Mouse (Mus musculus): ENCODE results near the gene Clip3. TPM values are rescaled to one million over a fixed set of nuclear protein-coding genes. Genes with fewer than 3 reads are reported as not detected.

The Clip3 gene
- polyA plus RNA-seq, 1 experiment from 2014 or later, result 100 TPM

GRCm38 (mm10) chr7:30326427-30326826 is 34.9 kb downstream of the Clip3 start:
- Histone ChIP-seq H3K4me2 (ENCODE audit: low read depth) (no peak overlapping the region), H3K27ac (ENCODE audit: low read depth, low read length) (no peak overlapping the region), H3K4me1 (ENCODE audit: control insufficient read depth, insufficient read depth, low read length) (0 out of 2 replicates have a peak, but pooled peaks cover 6% of the 10 kb centered on the region), H3K9ac (ENCODE audit: low read length) (no peak overlapping the region), H3K4me3 (ENCODE audit: low read depth, low read length) (no peak overlapping the region), H3K27me3 (ENCODE audit: control insufficient read depth, insufficient read depth, low read length) (no peaks in the 10 kb centered on the region), H3K9me3 (ENCODE audit: control insufficient read depth, low read length) (no peaks in the 10 kb centered on the region), H3K36me3 (ENCODE audit: control insufficient read depth, insufficient read depth, low read length) (no peaks in the 10 kb centered on the region)
- no peak for DNase-seq (ENCODE audit: low spot score)
- ATAC-seq (ENCODE audit: insufficient read depth, low FRiP score, low TSS enrichment), result no peak

GRCm38 (mm10) chr7:30327140-30327539 is 35.6 kb downstream of the Clip3 start:
- no peak overlapping the region for H3K4me2 ChIP-seq (ENCODE audit: low read depth)
- H3K27me3 ChIP-seq (ENCODE audit: control insufficient read depth, insufficient read depth, low read length), result no peaks in the 10 kb centered on the region
- ATAC-seq (ENCODE audit: insufficient read depth, low FRiP score, low TSS enrichment), result no peak
- no peak overlapping the region for H3K27ac ChIP-seq (ENCODE audit: low read depth, low read length)
- no peaks in the 10 kb centered on the region for H3K36me3 ChIP-seq (ENCODE audit: control insufficient read depth, insufficient read depth, low read length)
- no peak for DNase-seq (ENCODE audit: low spot score)
- H3K9me3 ChIP-seq (ENCODE audit: control insufficient read depth, low read length), result no peaks in the 10 kb centered on the region
- H3K4me1 ChIP-seq (ENCODE audit: control insufficient read depth, insufficient read depth, low read length), result 0 out of 2 replicates have a peak, but pooled peaks cover 6% of the 10 kb centered on the region
- no peak overlapping the region for H3K9ac ChIP-seq (ENCODE audit: low read length)
- H3K4me3 ChIP-seq (ENCODE audit: low read depth, low read length), result no peak overlapping the region
- 58% methylated on average over 15 of the region's 15 CpGs for WGBS

GRCm38 (mm10) chr7:30328379-30328778 is 36.9 kb downstream of the Clip3 start:
- Histone ChIP-seq H3K27me3 (ENCODE audit: control insufficient read depth, insufficient read depth, low read length) (no peaks in the 10 kb centered on the region), H3K27ac (ENCODE audit: low read depth, low read length) (no peak overlapping the region), H3K9ac (ENCODE audit: low read length) (no peak overlapping the region), H3K36me3 (ENCODE audit: control insufficient read depth, insufficient read depth, low read length) (no peaks in the 10 kb centered on the region), H3K4me2 (ENCODE audit: low read depth) (no peak overlapping the region), H3K9me3 (ENCODE audit: control insufficient read depth, low read length) (no peaks in the 10 kb centered on the region), H3K4me1 (ENCODE audit: control insufficient read depth, insufficient read depth, low read length) (no peaks in the 10 kb centered on the region), H3K4me3 (ENCODE audit: low read depth, low read length) (no peak overlapping the region)
- WGBS, result 34% methylated on average over 10 of the region's 10 CpGs
- DNase-seq (ENCODE audit: low spot score) (no peak), ATAC-seq (ENCODE audit: insufficient read depth, low FRiP score, low TSS enrichment) (no peak)

GRCm38 (mm10) chr7:30331887-30332286 is 40.4 kb downstream of the Clip3 start:
- Histone ChIP-seq H3K9ac (ENCODE audit: low read length) (no peak overlapping the region), H3K4me2 (ENCODE audit: low read depth) (peak overlapping the region; percentile 41), H3K27ac (ENCODE audit: low read depth, low read length) (no peak overlapping the region), H3K27me3 (ENCODE audit: control insufficient read depth, insufficient read depth, low read length) (no peaks in the 10 kb centered on the region), H3K36me3 (ENCODE audit: control insufficient read depth, insufficient read depth, low read length) (no peaks in the 10 kb centered on the region), H3K9me3 (ENCODE audit: control insufficient read depth, low read length) (no peaks in the 10 kb centered on the region), H3K4me3 (ENCODE audit: low read depth, low read length) (peak overlapping the region; percentile 10; the same call in 1 of the 2 replicates), H3K4me1 (ENCODE audit: control insufficient read depth, insufficient read depth, low read length) (no peaks in the 10 kb centered on the region)
- ATAC-seq (ENCODE audit: insufficient read depth, low FRiP score, low TSS enrichment) (peak; percentile 92), DNase-seq (ENCODE audit: low spot score) (peak; percentile 86)
- WGBS, result 7% methylated on average over 13 of the region's 13 CpGs

- Histone ChIP-seq H3K4me2 (ENCODE audit: low read depth) (no peak overlapping the region), H3K27ac (ENCODE audit: low read depth, low read length) (no peak overlapping the region), H3K36me3 (ENCODE audit: control insufficient read depth, insufficient read depth, low read length) (no peaks in the 10 kb centered on the region), H3K9me3 (ENCODE audit: control insufficient read depth, low read length) (no peaks in the 10 kb centered on the region), H3K27me3 (ENCODE audit: control insufficient read depth, insufficient read depth, low read length) (no peaks in the 10 kb centered on the region), H3K9ac (ENCODE audit: low read length) (no peak overlapping the region; the same call in 1 of the 2 replicates), H3K4me1 (ENCODE audit: control insufficient read depth, insufficient read depth, low read length) (no peaks in the 10 kb centered on the region), H3K4me3 (ENCODE audit: low read depth, low read length) (no peak overlapping the region)
- no peak for ATAC-seq (ENCODE audit: insufficient read depth, low FRiP score, low TSS enrichment)
- WGBS, result 64% methylated on average over 18 of the region's 18 CpGs
- DNase-seq (ENCODE audit: low spot score), result no peak
These were observed 41.2 kb downstream of the Clip3 start for GRCm38 (mm10) chr7:30332622-30333259.

GRCm38 (mm10) chr7:30333436-30333835 is 41.9 kb downstream of the Clip3 start:
- Histone ChIP-seq H3K4me2 (ENCODE audit: low read depth) (no peak overlapping the region), H3K36me3 (ENCODE audit: control insufficient read depth, insufficient read depth, low read length) (no peaks in the 10 kb centered on the region), H3K4me1 (ENCODE audit: control insufficient read depth, insufficient read depth, low read length) (no peaks in the 10 kb centered on the region), H3K9me3 (ENCODE audit: control insufficient read depth, low read length) (no peaks in the 10 kb centered on the region), H3K4me3 (ENCODE audit: low read depth, low read length) (no peak overlapping the region), H3K27me3 (ENCODE audit: control insufficient read depth, insufficient read depth, low read length) (no peaks in the 10 kb centered on the region), H3K27ac (ENCODE audit: low read depth, low read length) (no peak overlapping the region), H3K9ac (ENCODE audit: low read length) (no peak overlapping the region)
- ATAC-seq (ENCODE audit: insufficient read depth, low FRiP score, low TSS enrichment) (no peak), DNase-seq (ENCODE audit: low spot score) (no peak)
- WGBS, result 80% methylated on average over 4 of the region's 4 CpGs

- H3K4me2 ChIP-seq (ENCODE audit: low read depth), result no peak overlapping the region
- no peaks in the 10 kb centered on the region for H3K27me3 ChIP-seq (ENCODE audit: control insufficient read depth, insufficient read depth, low read length)
- H3K27ac ChIP-seq (ENCODE audit: low read depth, low read length), result no peak overlapping the region
- no peaks in the 10 kb centered on the region for H3K4me1 ChIP-seq (ENCODE audit: control insufficient read depth, insufficient read depth, low read length)
- no peak overlapping the region for H3K4me3 ChIP-seq (ENCODE audit: low read depth, low read length)
- no peak for DNase-seq (ENCODE audit: low spot score)
- no peak overlapping the region for H3K9ac ChIP-seq (ENCODE audit: low read length)
- ATAC-seq (ENCODE audit: insufficient read depth, low FRiP score, low TSS enrichment), result no peak
- H3K9me3 ChIP-seq (ENCODE audit: control insufficient read depth, low read length), result no peaks in the 10 kb centered on the region
- H3K36me3 ChIP-seq (ENCODE audit: control insufficient read depth, insufficient read depth, low read length), result no peaks in the 10 kb centered on the region
- 67% methylated on average over 5 of the region's 5 CpGs for WGBS
These were observed 43.0 kb downstream of the Clip3 start for GRCm38 (mm10) chr7:30334563-30334962.

- Histone ChIP-seq H3K9me3 (ENCODE audit: control insufficient read depth, low read length) (no peaks in the 10 kb centered on the region), H3K4me1 (ENCODE audit: control insufficient read depth, insufficient read depth, low read length) (no peaks in the 10 kb centered on the region), H3K4me2 (ENCODE audit: low read depth) (no peak overlapping the region), H3K27ac (ENCODE audit: low read depth, low read length) (no peak overlapping the region), H3K9ac (ENCODE audit: low read length) (no peak overlapping the region), H3K4me3 (ENCODE audit: low read depth, low read length) (no peak overlapping the region), H3K27me3 (ENCODE audit: control insufficient read depth, insufficient read depth, low read length) (no peaks in the 10 kb centered on the region), H3K36me3 (ENCODE audit: control insufficient read depth, insufficient read depth, low read length) (no peaks in the 10 kb centered on the region)
- DNase-seq (ENCODE audit: low spot score), result no peak
- 80% methylated on average over 6 of the region's 6 CpGs for WGBS
- no peak for ATAC-seq (ENCODE audit: insufficient read depth, low FRiP score, low TSS enrichment)
These were observed 44.2 kb downstream of the Clip3 start for GRCm38 (mm10) chr7:30335688-30336087.

- Histone ChIP-seq H3K4me2 (ENCODE audit: low read depth) (no peak overlapping the region), H3K27me3 (ENCODE audit: control insufficient read depth, insufficient read depth, low read length) (no peaks in the 10 kb centered on the region), H3K9me3 (ENCODE audit: control insufficient read depth, low read length) (no peaks in the 10 kb centered on the region), H3K9ac (ENCODE audit: low read length) (no peak overlapping the region), H3K4me1 (ENCODE audit: control insufficient read depth, insufficient read depth, low read length) (no peaks in the 10 kb centered on the region), H3K36me3 (ENCODE audit: control insufficient read depth, insufficient read depth, low read length) (no peaks in the 10 kb centered on the region), H3K4me3 (ENCODE audit: low read depth, low read length) (no peak overlapping the region), H3K27ac (ENCODE audit: low read depth, low read length) (no peak overlapping the region)
- no peak for ATAC-seq (ENCODE audit: insufficient read depth, low FRiP score, low TSS enrichment)
- peak; percentile 87 for DNase-seq (ENCODE audit: low spot score)
- 6% methylated on average over 9 of the region's 9 CpGs for WGBS
These were observed 44.9 kb downstream of the Clip3 start for GRCm38 (mm10) chr7:30336384-30336783.

All from neural tube, embryonic 11.5 days (tissue).